Mouse (Mus musculus) spleen, adult 2 months (tissue): ENCODE data around the gene Slc5a3. TPM values are rescaled to one million over a fixed set of nuclear protein-coding genes. Genes with fewer than 3 reads are reported as not detected.

ENCODE experiments used
- DNase-seq, 2 experiments: peaks; one replicate each; pipeline versions ENCODE4 v3.0.0 to v3.0.0-alpha.2; 2012 to 2021; ENCODE audit warnings: low spot score in 2 of 2, low read depth in 1 of 2
- H3K27ac ChIP-seq: fragments of 200-500 bp; 2 replicates; pipeline ENCODE4 v1.5.1; 2012; ENCODE audit warnings: low read length, inconsistent platforms; ENCODE audit not compliant: insufficient read depth
- H3K27me3 ChIP-seq: fragments of 200-500 bp; 2 replicates; pipeline ENCODE4 v1.6.1; 2012; ENCODE audit warnings: mild to moderate bottlenecking, moderate library complexity, low read length, inconsistent platforms; ENCODE audit not compliant: control insufficient read depth, insufficient read depth
- H3K36me3 ChIP-seq: fragments of 200-500 bp; 2 replicates; pipeline ENCODE4 v1.6.1; 2012; ENCODE audit warnings: mild to moderate bottlenecking, low read length, inconsistent platforms; ENCODE audit not compliant: control insufficient read depth, insufficient read depth
- H3K4me1 ChIP-seq: fragments of 200-500 bp; 2 replicates; pipeline ENCODE4 v1.6.1; 2011; ENCODE audit warnings: inconsistent platforms; ENCODE audit not compliant: control insufficient read depth, insufficient read depth, insufficient read length
- H3K4me3 ChIP-seq: fragments of 200-500 bp; 2 replicates; pipeline ENCODE4 v1.5.1; 2011; ENCODE audit warnings: mild to moderate bottlenecking, inconsistent platforms; ENCODE audit not compliant: insufficient read depth, insufficient read length; ENCODE audit errors: extremely low read depth
- CTCF ChIP-seq: fragments of 200-500 bp; IDR thresholded peaks from 2 replicates; pipeline ENCODE4 v1.5.1; 2011; ENCODE audit warnings: mild to moderate bottlenecking, inconsistent platforms; ENCODE audit not compliant: insufficient read depth, insufficient read length, insufficient replicate concordance; ENCODE audit errors: extremely low read depth
- POLR2A ChIP-seq: fragments of 200-500 bp; IDR thresholded peaks from 2 replicates; pipeline ENCODE4 v1.6.1; 2011; ENCODE audit warnings: low read depth, low read length, inconsistent platforms
- WGBS: fragments of 180-500 bp; shearing (Covaris S2); methylation state at CpG from one replicate; pipeline ENCODE4 v1.1.7; 2018; 5-methylcytosine and 5-hydroxymethylcytosine counted together
- polyA plus RNA-seq: library from polyadenylated mRNA; depleted of rRNA; stranded (reverse); fragments of >200 nt; gene quantifications from 2 replicates; pipeline ENCODE4 v1.2.3, GENCODE M21; 2012

Gene Slc5a3
- polyA plus RNA-seq, 1 experiment, result 0.74 TPM

DNA sequence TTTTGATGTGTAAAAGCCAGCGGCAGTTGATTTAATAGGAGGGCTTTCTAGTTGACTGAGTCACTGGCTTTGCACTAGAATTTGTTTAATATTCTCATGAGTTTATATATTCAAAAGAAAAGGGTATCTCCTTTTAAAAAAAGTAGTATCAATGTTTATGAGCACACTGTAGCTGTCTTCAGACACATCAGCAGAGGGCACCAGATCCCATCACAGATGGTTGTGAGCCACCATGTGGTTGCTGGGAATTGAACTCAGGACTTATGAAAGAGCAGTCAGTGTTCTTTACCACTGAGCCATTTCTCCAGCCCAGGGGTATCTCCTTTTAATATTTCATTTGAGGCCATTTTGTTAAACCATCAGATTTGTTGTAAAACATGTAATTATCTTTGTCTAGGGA, 4.7 kb downstream of the Slc5a3 start:
- Histone ChIP-seq H3K27ac (no peak overlapping the region), H3K27me3 (no peaks in the 10 kb centered on the region), H3K4me1 (peaks cover 10% of the 10 kb centered on the region; the same call in 1 of the 2 replicates), H3K4me3 (no peak overlapping the region), H3K36me3 (no peaks in the 10 kb centered on the region)
- TF ChIP-seq CTCF, result no peak
- DNase-seq, result no peak
- whole genome bisulfite sequencing, result 87% methylated on average over 1 of the region's 1 CpGs

GRCm38 (mm10) chr16:92064801-92065200, 6.7 kb downstream of the Slc5a3 start:
- TF ChIP-seq CTCF (no peak), POLR2A (no peak)
- H3K27ac ChIP-seq, result no peak overlapping the region
- 0 out of 2 replicates have a peak, but pooled peaks cover 2% of the 10 kb centered on the region for H3K36me3 ChIP-seq
- H3K4me1 ChIP-seq, result peaks cover 5% of the 10 kb centered on the region; the same call in 1 of the 2 replicates
- DNase-seq, result no peak
- H3K4me3 ChIP-seq, result no peak overlapping the region
- WGBS, result 87% methylated on average over 2 of the region's 2 CpGs
- no peaks in the 10 kb centered on the region for H3K27me3 ChIP-seq

- TF ChIP-seq CTCF (no peak), POLR2A (no peak)
- Histone ChIP-seq H3K27ac (no peak overlapping the region), H3K4me3 (no peak overlapping the region)
Observed at GRCm38 (mm10) chr16:92070338-92070737, 12.2 kb downstream of the Slc5a3 start.

GRCm38 (mm10) chr16:92076797-92077196, 18.7 kb downstream of the Slc5a3 start:
- Histone ChIP-seq H3K27ac (no peak overlapping the region), H3K27me3 (no peaks in the 10 kb centered on the region), H3K36me3 (peaks cover 5% of the 10 kb centered on the region; the same call in 1 of the 2 replicates), H3K4me1 (no peaks in the 10 kb centered on the region), H3K4me3 (no peak overlapping the region)
- WGBS, result 96% methylated on average over 8 of the region's 8 CpGs
- no peak for DNase-seq
- no peak for TF ChIP-seq CTCF
- TF ChIP-seq POLR2A, result no peak

More at GRCm38 (mm10) chr16:92070338-92070737, 12.2 kb downstream of the Slc5a3 start:
- WGBS, result 95% methylated on average over 8 of the region's 8 CpGs
- Histone ChIP-seq H3K36me3 (0 out of 2 replicates have a peak, but pooled peaks cover 2% of the 10 kb centered on the region), H3K4me1 (no peaks in the 10 kb centered on the region), H3K27me3 (no peaks in the 10 kb centered on the region)
- DNase-seq, result no peak

GRCm38 (mm10) chr16:92083771-92084453, 25.8 kb downstream of the Slc5a3 start:
- TF ChIP-seq POLR2A, result no peak
- no peak for TF ChIP-seq CTCF
- whole genome bisulfite sequencing, result 90% methylated on average over 10 of the region's 10 CpGs

DNA sequence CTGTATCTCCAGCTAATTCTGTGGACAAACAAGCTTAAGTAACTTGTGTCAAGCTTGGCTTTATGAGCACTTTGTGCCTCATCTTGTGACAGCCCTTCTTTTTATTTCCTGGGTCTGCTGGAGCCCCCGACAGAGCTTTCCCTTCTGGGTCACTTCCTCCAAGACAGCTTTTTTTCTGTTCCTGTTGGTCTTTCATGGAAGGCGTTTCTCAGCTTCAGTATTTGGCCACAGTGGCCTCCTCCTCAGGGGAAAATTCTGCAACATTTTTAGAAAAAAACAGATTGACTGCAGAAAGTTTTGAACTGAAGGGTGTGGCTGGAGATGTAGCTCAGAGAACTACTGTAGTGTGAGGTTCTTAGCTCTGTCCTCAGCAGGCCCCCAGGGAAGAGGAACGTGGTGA, 31.1 kb downstream of the Slc5a3 start:
- Histone ChIP-seq H3K4me3 (no peak overlapping the region), H3K27me3 (no peaks in the 10 kb centered on the region), H3K27ac (no peak overlapping the region), H3K36me3 (no peaks in the 10 kb centered on the region), H3K4me1 (no peaks in the 10 kb centered on the region)
- no peak for TF ChIP-seq POLR2A
- TF ChIP-seq CTCF, result no peak
- WGBS, result 23% methylated on average over 3 of the region's 3 CpGs
- no peak for DNase-seq

More at GRCm38 (mm10) chr16:92083771-92084453, 25.8 kb downstream of the Slc5a3 start:
- Histone ChIP-seq H3K27ac (no peak overlapping the region), H3K4me1 (no peaks in the 10 kb centered on the region), H3K4me3 (no peak overlapping the region), H3K27me3 (no peaks in the 10 kb centered on the region), H3K36me3 (no peaks in the 10 kb centered on the region)
- DNase-seq, result no peak

GRCm38 (mm10) chr16:92091876-92092275, 33.8 kb downstream of the Slc5a3 start:
- no peaks in the 10 kb centered on the region for H3K4me1 ChIP-seq
- no peaks in the 10 kb centered on the region for H3K27me3 ChIP-seq
- no peak overlapping the region for H3K4me3 ChIP-seq
- 88% methylated on average over 5 of the region's 5 CpGs for WGBS
- H3K27ac ChIP-seq, result no peak overlapping the region
- no peak for TF ChIP-seq POLR2A
- no peak for TF ChIP-seq CTCF
- no peak for DNase-seq
- no peaks in the 10 kb centered on the region for H3K36me3 ChIP-seq
